In genomic region chr16:18377203-18377602, GRCm38 (mm10) we compare ENCODE assay signal across 1 mouse cellular context.
TF ChIP-seq lines count a peak whose summit lies in the region.

No protein-coding gene starts in this region.

TF ChIP-seq in CH12.LX, 34 proteins besides CTCF, POLR2A, EP300 and RAD21 (continued from another document):
- TF ChIP-seq MXI1 (IDR thresholded peaks at IDR 0.05; ENCODE audit: low read depth, low read length) = no peak
